Comparison of ENCODE assay signal across 17 mouse cellular contexts in genomic region chr5:91603787-91604439, GRCm38 (mm10).
DNase-seq lines count a peak whose midpoint lies in the region; ATAC-seq lines count a peak whose summit lies in the region.
"Had no signal": no experiment of that assay in that cellular context is flagged by ENCODE, and none has a peak within 500 bp of the region (broad histone marks: within the 10 kb centered on the region; RNA-seq: fewer than 3 reads in every experiment).

No protein-coding gene starts in this region.

- H3K4me2 ChIP-seq in forebrain, embryonic 16.5 days (ENCODE audit: low read length), result no peak overlapping the region
- H3K4me2 ChIP-seq in forebrain, embryonic 11.5 days (ENCODE audit: low read depth, low read length, severe bottlenecking), result no peak overlapping the region
- 0 out of 2 replicates have a peak overlapping the region, but pooled peaks have one; percentile 22 for H3K4me2 ChIP-seq in kidney, embryonic 15.5 days
- no peak overlapping the region for H3K4me2 ChIP-seq in hindbrain, embryonic 15.5 days
- H3K4me2 ChIP-seq: forebrain, embryonic 15.5 days; intestine, embryonic 15.5 days; liver, embryonic 15.5 days; midbrain, embryonic 12.5 days; stomach, embryonic 15.5 days had no signal

- H3K36me3 ChIP-seq in forebrain, embryonic 16.5 days (ENCODE audit: control insufficient read depth, insufficient read depth), result no peaks in the 10 kb centered on the region
- H3K36me3 ChIP-seq in forebrain, embryonic 11.5 days (ENCODE audit: control insufficient read depth, insufficient read depth, low read length), result no peaks in the 10 kb centered on the region
- H3K36me3 ChIP-seq in kidney, embryonic 15.5 days, result no peaks in the 10 kb centered on the region
- H3K36me3 ChIP-seq in hindbrain, embryonic 15.5 days, result no peaks in the 10 kb centered on the region
- H3K36me3 ChIP-seq: forebrain, embryonic 15.5 days; intestine, embryonic 15.5 days; liver, embryonic 15.5 days; midbrain, embryonic 12.5 days; stomach, embryonic 15.5 days had no signal

- DNase-seq in forebrain, embryonic 11.5 days (ENCODE audit: low spot score), result no peak
- DNase-seq in kidney, adult 8-10 months, result no peak
- peak; percentile 29 for DNase-seq in adipocyte (ENCODE audit: low spot score)
- DNase-seq in thymus, postnatal 14 days, result no peak
- DNase-seq in left cerebral cortex, adult 18-20 months (ENCODE audit: low spot score in 2 of 2), result no peak
- DNase-seq: cerebellum, adult 8-10 months; heart, adult 18-20 months; heart, postnatal 10 days; lung, postnatal 36 days had no signal

- no peaks in the 10 kb centered on the region for H3K4me1 ChIP-seq in forebrain, embryonic 16.5 days (replicated peaks; ENCODE audit: control insufficient read depth, insufficient read depth, low read length)
- H3K4me1 ChIP-seq in forebrain, embryonic 11.5 days (replicated peaks; ENCODE audit: control insufficient read depth, insufficient read depth, low read length), result no peaks in the 10 kb centered on the region
- H3K4me1 ChIP-seq in kidney, embryonic 15.5 days, result peaks cover 22% of the 10 kb centered on the region
- H3K4me1 ChIP-seq in hindbrain, embryonic 15.5 days (replicated peaks), result peaks cover 12% of the 10 kb centered on the region; the same call in 1 of the 2 replicates
- H3K4me1 ChIP-seq: forebrain, embryonic 15.5 days; intestine, embryonic 15.5 days; liver, embryonic 15.5 days; midbrain, embryonic 12.5 days had no signal

- no peak overlapping the region for H3K27ac ChIP-seq in forebrain, embryonic 16.5 days (ENCODE audit: low read length)
- H3K27ac ChIP-seq in forebrain, embryonic 11.5 days (ENCODE audit: low read depth, low read length), result no peak overlapping the region
- 0 out of 2 replicates have a peak overlapping the region, but pooled peaks have one; percentile 7 for H3K27ac ChIP-seq in kidney, embryonic 15.5 days
- H3K27ac ChIP-seq in hindbrain, embryonic 15.5 days (replicated peaks), result no peak overlapping the region
- H3K27ac ChIP-seq: forebrain, embryonic 15.5 days; intestine, embryonic 15.5 days; liver, embryonic 15.5 days; midbrain, embryonic 12.5 days; stomach, embryonic 15.5 days had no signal

- 0 out of 2 replicates have a peak, but pooled peaks have one; percentile 28 for ATAC-seq in forebrain, embryonic 16.5 days
- no peak for ATAC-seq in forebrain, embryonic 11.5 days (replicated peaks; ENCODE audit: low FRiP score)
- peak; percentile 82 for ATAC-seq in kidney, embryonic 15.5 days (replicated peaks; ENCODE audit: low FRiP score)
- 0 out of 2 replicates have a peak, but pooled peaks have one; percentile 44 for ATAC-seq in hindbrain, embryonic 15.5 days (ENCODE audit: low FRiP score, low read depth)
- ATAC-seq: forebrain, embryonic 15.5 days had no signal

- H3K9me3 ChIP-seq in forebrain, embryonic 16.5 days (ENCODE audit: control insufficient read depth, low read length), result no peaks in the 10 kb centered on the region
- no peaks in the 10 kb centered on the region for H3K9me3 ChIP-seq in forebrain, embryonic 11.5 days (ENCODE audit: control insufficient read depth, low read length)
- H3K9me3 ChIP-seq in kidney, embryonic 15.5 days (replicated peaks), result no peaks in the 10 kb centered on the region
- no peaks in the 10 kb centered on the region for H3K9me3 ChIP-seq in hindbrain, embryonic 15.5 days
- H3K9me3 ChIP-seq: forebrain, embryonic 15.5 days; intestine, embryonic 15.5 days; liver, embryonic 15.5 days; midbrain, embryonic 12.5 days; stomach, embryonic 15.5 days had no signal

- WGBS in forebrain, embryonic 16.5 days, result 66% methylated on average over 12 of the region's 12 CpGs
- 67% methylated on average over 12 of the region's 12 CpGs for WGBS in forebrain, embryonic 11.5 days
- WGBS in kidney, embryonic 15.5 days, result 32% methylated on average over 12 of the region's 12 CpGs
- WGBS in hindbrain, embryonic 15.5 days, result 68% methylated on average over 12 of the region's 12 CpGs

- no peaks in the 10 kb centered on the region for H3K27me3 ChIP-seq in forebrain, embryonic 16.5 days (replicated peaks; ENCODE audit: control insufficient read depth, insufficient read depth, low read length)
- no peaks in the 10 kb centered on the region for H3K27me3 ChIP-seq in forebrain, embryonic 11.5 days (ENCODE audit: control insufficient read depth, insufficient read depth, low read length)
- H3K27me3 ChIP-seq in kidney, embryonic 15.5 days, result no peaks in the 10 kb centered on the region
- no peaks in the 10 kb centered on the region for H3K27me3 ChIP-seq in hindbrain, embryonic 15.5 days
- H3K27me3 ChIP-seq: forebrain, embryonic 15.5 days; intestine, embryonic 15.5 days; liver, embryonic 15.5 days; midbrain, embryonic 12.5 days; stomach, embryonic 15.5 days had no signal

- H3K4me3 ChIP-seq in forebrain, embryonic 16.5 days (replicated peaks; ENCODE audit: low read length), result no peak overlapping the region
- no peak overlapping the region for H3K4me3 ChIP-seq in forebrain, embryonic 11.5 days (ENCODE audit: low read depth, low read length)
- H3K4me3 ChIP-seq in kidney, embryonic 15.5 days (replicated peaks), result no peak overlapping the region
- H3K4me3 ChIP-seq in hindbrain, embryonic 15.5 days, result no peak overlapping the region
- H3K4me3 ChIP-seq: forebrain, embryonic 15.5 days; intestine, embryonic 15.5 days; liver, embryonic 15.5 days; midbrain, embryonic 12.5 days; stomach, embryonic 15.5 days had no signal

- no peak overlapping the region for H3K9ac ChIP-seq in forebrain, embryonic 16.5 days (replicated peaks; ENCODE audit: low read depth, low read length)
- no peak overlapping the region for H3K9ac ChIP-seq in forebrain, embryonic 11.5 days (ENCODE audit: low read length)
- H3K9ac ChIP-seq in kidney, embryonic 15.5 days, result no peak overlapping the region
- no peak overlapping the region for H3K9ac ChIP-seq in hindbrain, embryonic 15.5 days
- H3K9ac ChIP-seq: forebrain, embryonic 15.5 days; intestine, embryonic 15.5 days; liver, embryonic 15.5 days; midbrain, embryonic 12.5 days; stomach, embryonic 15.5 days had no signal
